Mouse (Mus musculus): ENCODE measurements around the gene Klk14. TPM values are rescaled to one million over a fixed set of nuclear protein-coding genes. Genes with fewer than 3 reads are reported as not detected.
A peak's percentile ranks its signal among the peaks of the same experiment; 100 is the strongest.
"Not testable (repeated sequence)": the region's sequence is repeated elsewhere in the genome, so short reads cannot be mapped to it uniquely, and the experiment has no call there.

Gene Klk14
- total RNA-seq (2021) = not detected

GRCm38 (mm10) chr7:43690118-43690517 lies at the start of gene Klk14:
Gene Klk14 (plus strand): TSS chr7:43690418.
- intact Hi-C loops (cut with DNase I) = no loop called here
- DNase-seq (ENCODE audit: low spot score in 2 of 2) = no peak

- intact Hi-C loops (cut with DNase I) = no loop called here
- DNase-seq (ENCODE audit: low spot score in 2 of 2) = no peak
Observed at GRCm38 (mm10) chr7:43642587-43642986, 47.6 kb upstream of the Klk14 start.

DNA sequence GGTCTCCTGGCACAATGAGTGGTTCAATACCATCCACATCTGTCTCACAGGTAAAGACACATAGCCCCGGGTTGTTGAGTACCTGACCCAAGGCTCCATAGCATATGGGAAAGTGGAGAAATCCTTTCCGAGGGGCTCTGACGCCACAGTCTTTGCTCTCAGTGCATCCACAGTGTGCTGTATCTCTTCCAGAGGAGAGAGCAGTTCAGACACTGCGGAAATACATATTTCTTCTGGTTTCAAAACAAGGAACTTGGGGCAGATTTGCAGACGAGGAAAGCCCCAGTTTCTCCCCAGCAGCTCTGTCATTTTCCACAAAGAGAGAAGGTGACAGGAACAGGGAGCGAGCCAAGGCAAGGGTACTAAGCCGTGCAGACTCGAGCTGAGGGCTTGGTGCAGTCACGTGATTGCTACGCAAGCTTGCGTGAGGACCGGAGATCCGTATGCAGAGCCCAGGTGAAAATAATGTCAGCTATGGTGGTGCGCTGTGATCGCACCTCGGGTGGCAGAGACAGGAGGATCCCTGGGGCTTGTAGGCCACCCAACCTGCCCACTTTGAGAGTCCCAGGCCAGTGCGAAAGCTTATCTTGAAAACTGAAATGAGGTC lies 47.1 kb upstream of the Klk14 start:
- intact Hi-C loops (cut with DNase I) = no loop called here
- no peak for DNase-seq (ENCODE audit: low spot score in 2 of 2)

GRCm38 (mm10) chr7:43652683-43653082 lies 37.5 kb upstream of the Klk14 start:
- intact Hi-C loops (cut with DNase I) = no loop called here
- no peak for DNase-seq (ENCODE audit: low spot score in 2 of 2)

GRCm38 (mm10) chr7:43654519-43654918 lies 35.7 kb upstream of the Klk14 start:
- intact Hi-C loops (cut with DNase I) = no loop called here
- no peak for DNase-seq (ENCODE audit: low spot score in 2 of 2)

DNA sequence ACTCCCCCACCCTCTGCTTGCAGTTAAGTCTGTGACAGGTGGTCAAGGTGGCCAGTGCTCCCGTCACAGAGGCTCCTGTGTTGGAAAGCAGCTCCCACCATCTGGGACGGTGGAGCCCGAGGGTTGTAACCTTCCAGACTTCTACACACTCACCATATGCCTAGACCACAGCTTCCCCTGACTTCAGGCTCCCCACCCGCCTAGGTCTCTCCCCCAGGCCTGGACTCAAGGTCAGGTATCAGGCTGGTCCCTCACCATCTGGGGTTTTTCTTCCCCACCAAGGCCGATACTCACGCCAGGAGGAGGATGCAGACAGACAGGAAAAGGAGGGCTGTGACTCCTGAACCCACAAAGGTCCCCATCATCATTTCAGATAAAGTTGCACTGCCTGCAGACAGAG lies 34.0 kb upstream of the Klk14 start:
- intact Hi-C loops (cut with DNase I) = no loop called here
- DNase-seq (ENCODE audit: low spot score in 2 of 2) = no peak

GRCm38 (mm10) chr7:43660002-43660401 lies 30.2 kb upstream of the Klk14 start, which contains the start of gene Siglece:
Gene Siglece (minus strand): TSS chr7:43660161.
- DNase-seq (ENCODE audit: low spot score in 2 of 2) = no peak
- intact Hi-C loops (cut with DNase I) = no loop called here

- intact Hi-C loops (cut with DNase I) = no loop called here
- no peak for DNase-seq (ENCODE audit: low spot score in 2 of 2)
Observed at GRCm38 (mm10) chr7:43662804-43663203, 27.4 kb upstream of the Klk14 start.

GRCm38 (mm10) chr7:43667221-43667620 lies 23.0 kb upstream of the Klk14 start:
- intact Hi-C loops (cut with DNase I) = not testable (repeated sequence)

DNA sequence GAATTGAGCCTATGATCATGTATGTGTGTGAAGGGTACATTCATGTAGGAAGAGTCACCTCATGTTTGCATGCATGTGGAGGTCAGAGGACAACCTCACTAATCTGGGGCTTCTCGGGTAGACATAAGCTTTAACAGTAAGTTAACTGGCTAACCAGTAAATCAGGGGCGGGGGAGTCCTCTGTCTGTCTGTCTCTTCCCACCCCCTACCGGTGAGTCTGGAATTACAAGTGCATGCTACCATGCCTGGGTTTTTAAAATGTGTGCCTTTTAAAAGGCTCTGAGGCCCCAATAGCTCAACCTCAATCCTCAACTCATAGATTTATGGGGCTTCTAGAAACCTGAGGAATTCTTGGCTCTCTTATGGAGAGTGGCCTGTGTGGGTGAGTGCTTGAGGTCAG lies 21.6 kb upstream of the Klk14 start:
- DNase-seq (ENCODE audit: low spot score in 2 of 2) = no peak
- intact Hi-C loops (cut with DNase I) = no loop called here

More at GRCm38 (mm10) chr7:43667221-43667620, 23.0 kb upstream of the Klk14 start:
- DNase-seq (ENCODE audit: low spot score in 2 of 2) = not testable (repeated sequence)

DNA sequence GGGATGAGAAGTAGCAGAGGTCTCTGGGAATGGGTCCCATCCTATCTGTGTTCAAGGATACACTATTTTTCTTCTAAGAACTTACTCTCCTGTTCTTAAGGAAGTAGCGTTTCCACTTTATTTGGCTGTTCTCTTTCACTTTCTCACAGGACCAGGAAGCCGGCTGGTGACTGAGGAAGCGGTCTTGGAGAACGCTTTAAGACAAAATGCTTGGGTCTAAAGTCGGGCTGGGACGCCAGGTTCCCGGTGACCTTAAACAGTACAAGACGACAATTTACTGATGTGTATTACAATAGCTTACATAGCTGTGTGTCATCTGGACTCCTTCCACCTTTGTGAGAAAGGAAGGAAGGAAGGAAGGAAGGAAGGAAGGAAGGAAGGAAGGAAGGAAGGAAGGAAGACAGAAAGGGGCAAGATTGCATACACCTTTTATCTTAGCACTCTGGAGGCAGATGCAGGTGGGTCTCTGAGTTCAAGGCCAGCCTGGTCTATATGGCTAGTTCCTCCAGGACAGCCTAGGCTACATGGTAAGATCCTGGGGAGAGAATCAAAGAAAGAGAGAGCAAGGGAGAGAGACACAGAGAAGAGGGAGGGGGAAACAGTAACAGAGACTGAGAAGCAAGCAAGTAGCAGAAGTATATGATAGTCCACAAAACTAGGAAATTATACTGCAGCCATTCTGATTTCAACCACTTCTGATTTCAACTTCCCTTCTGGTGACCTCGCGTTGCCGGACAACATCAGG lies 19.0 kb upstream of the Klk14 start:
- DNase-seq (ENCODE audit: low spot score in 2 of 2) = no peak
- intact Hi-C loops (cut with DNase I) = loop anchor here (5.0 kb wide), 2 partner anchors 84 to 109 kb away; partner anchors contain the start of gene Zfp658

- intact Hi-C loops (cut with DNase I) = loop anchor here (5.0 kb wide), 2 partner anchors 85 to 110 kb away; partner anchors contain the start of gene Zfp658
- peak; percentile 84 to 90 for DNase-seq (ENCODE audit: low spot score in 2 of 2)
Observed at GRCm38 (mm10) chr7:43671809-43672580, 18.2 kb upstream of the Klk14 start, which contains the start of gene Ctu1. Gene Ctu1 (plus strand): TSS chr7:43672016.

DNA sequence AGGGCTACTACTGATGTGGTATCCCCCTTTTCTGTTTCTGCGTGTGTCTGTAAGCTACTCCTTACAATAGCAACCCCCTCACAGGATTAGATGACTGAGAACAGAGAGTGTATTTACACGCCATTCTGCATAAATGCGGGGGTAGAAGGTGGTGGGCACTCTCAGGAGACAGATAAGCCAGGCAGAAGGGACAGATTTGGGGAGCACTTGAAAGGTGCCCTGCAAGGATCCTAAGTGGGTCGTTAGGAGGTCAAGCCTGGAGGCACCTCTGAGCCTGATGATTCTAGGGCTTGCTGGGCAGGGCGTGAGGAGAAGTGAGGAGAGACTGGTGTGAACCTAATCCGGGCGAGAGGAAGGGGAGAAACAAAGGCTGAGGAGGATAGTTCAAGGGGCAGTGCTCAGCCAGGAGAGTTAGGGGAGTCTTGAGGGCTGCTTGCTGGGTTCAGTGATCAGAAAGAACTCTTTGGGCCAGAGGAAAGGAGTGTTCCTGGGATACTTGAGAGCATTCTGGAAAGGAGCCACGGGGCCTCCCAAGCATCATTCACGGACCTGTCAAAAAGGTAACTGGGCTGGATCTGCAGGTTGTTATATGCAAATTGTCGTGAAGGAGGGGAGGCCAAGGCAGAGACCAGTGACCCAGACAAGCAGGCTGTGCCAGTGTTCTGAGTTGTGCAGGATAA lies 17.5 kb upstream of the Klk14 start:
- intact Hi-C loops (cut with DNase I) = loop anchor here (5.0 kb wide), 2 partner anchors 85 to 110 kb away; partner anchors contain the start of gene Zfp658
- no peak for DNase-seq (ENCODE audit: low spot score in 2 of 2)

- DNase-seq (ENCODE audit: low spot score in 2 of 2) = no peak
- intact Hi-C loops (cut with DNase I) = loop anchor here (5.0 kb wide), 1 partner anchor 107 kb away; the partner anchor contains the start of gene Klk10
Observed at GRCm38 (mm10) chr7:43675091-43675490, 15.1 kb upstream of the Klk14 start.

GRCm38 (mm10) chr7:43678517-43678916 lies 11.7 kb upstream of the Klk14 start:
- DNase-seq (ENCODE audit: low spot score in 2 of 2) = peak; percentile 26 to 30

GRCm38 (mm10) chr7:43680960-43681359 lies 9.3 kb upstream of the Klk14 start:
- DNase-seq (ENCODE audit: low spot score in 2 of 2) = peak; percentile 54
- intact Hi-C loops (cut with DNase I) = no loop called here

More at GRCm38 (mm10) chr7:43678517-43678916, 11.7 kb upstream of the Klk14 start:
- intact Hi-C loops (cut with DNase I) = loop anchor here (1.0 to 5.0 kb wide), 2 partner anchors 104 to 217 kb away; partner anchors contain the start of gene Klk10

GRCm38 (mm10) chr7:43682511-43682910 lies 7.7 kb upstream of the Klk14 start:
- DNase-seq (ENCODE audit: low spot score in 2 of 2); intact Hi-C loops (cut with DNase I): not testable (repeated sequence)

GRCm38 (mm10) chr7:43685088-43685487 lies 5.1 kb upstream of the Klk14 start:
- DNase-seq (ENCODE audit: low spot score in 2 of 2) = no peak
- intact Hi-C loops (cut with DNase I) = no loop called here

DNA sequence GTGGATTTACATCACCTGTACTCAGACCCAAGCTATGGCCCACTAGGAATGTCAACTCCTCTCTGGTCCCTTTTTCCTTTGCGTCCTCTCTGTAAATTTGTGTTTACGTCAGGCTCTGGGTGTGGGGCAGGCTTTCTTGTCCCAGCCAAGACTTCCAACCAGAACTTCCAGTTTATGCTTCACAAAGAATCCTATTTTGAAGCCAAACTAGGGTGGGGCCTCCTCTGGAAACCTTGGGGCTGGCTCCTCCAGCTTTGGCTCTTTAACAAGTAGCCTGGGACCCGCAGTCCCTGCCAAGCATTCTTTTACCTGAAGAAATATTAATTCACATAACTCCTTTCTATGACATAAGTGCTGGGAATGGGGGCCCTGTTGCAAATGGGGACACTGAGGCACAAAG lies 19.8 kb downstream of the Klk14 start:
- intact Hi-C loops (cut with DNase I) = no loop called here

More for the DNA sequence above, 19.8 kb downstream of the Klk14 start:
- no peak for DNase-seq (ENCODE audit: low spot score in 2 of 2)

All from left cerebral cortex, postnatal 36 days (tissue).